Mouse (Mus musculus) kidney, adult 2 months (tissue): ENCODE results near the gene Zfp92.

ENCODE experiments used
- CTCF ChIP-seq: fragments of 200-500 bp; conservative IDR thresholded peaks from 2 replicates; pipeline ENCODE4 v1.5.1; 2011; ENCODE audit warnings: low read depth, mild to moderate bottlenecking, control low read depth, low read length, moderate library complexity, mixed read lengths; ENCODE audit not compliant: insufficient read depth, insufficient read length
- POLR2A ChIP-seq: fragments of 200-500 bp; IDR thresholded peaks from one replicate; pipeline ENCODE4 v1.6.1; 2011; ENCODE audit warnings: low read depth, low read length, control low read depth

DNA sequence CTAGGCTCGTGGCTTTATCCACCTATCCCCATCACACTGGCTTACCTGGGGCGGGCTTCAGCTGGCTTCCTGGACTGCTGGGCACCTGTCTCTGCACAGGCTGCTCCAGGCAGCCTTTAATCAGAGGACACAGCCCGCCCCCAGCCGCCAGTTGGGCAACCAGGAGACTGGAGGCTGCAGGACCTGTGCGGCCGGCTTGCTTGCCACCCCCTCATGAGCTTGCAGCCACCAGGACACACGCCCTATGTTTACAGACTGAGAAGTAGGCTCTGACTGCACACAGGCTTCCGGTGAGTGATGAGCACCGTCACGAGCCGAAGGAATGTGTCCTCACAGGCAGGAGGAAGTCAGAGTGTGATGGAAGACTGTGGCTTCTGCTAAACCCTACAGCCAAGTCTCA is 24.4 kb downstream of the Zfp92 start, which contains the start of gene Trex2:
- TF ChIP-seq POLR2A (no peak), CTCF (no peak)
